Mouse (Mus musculus) spleen, postnatal 36 days (tissue): Measurements from ENCODE around the gene Sars.
A peak's percentile ranks its signal among the peaks of the same experiment; 100 is the strongest.

Source experiments
- DNase-seq, 2 experiments: peaks; one replicate each; pipeline ENCODE4 v3.0.0; 2022; ENCODE audit warnings: low spot score in 2 of 2, mixed read lengths in 1 of 2

Sars gene

GRCm38 (mm10) chr3:108444698-108445365 lies at the start of gene Sars:
Gene Sars (minus strand): TSS chr3:108445209.
- DNase-seq = peak; percentile 92 to 93

- no peak for DNase-seq
Observed at GRCm38 (mm10) chr3:108489968-108490367, 45.0 kb upstream of the Sars start.

GRCm38 (mm10) chr3:108484749-108485148 lies 39.7 kb upstream of the Sars start:
- no peak for DNase-seq

GRCm38 (mm10) chr3:108478800-108479199 lies 33.8 kb upstream of the Sars start:
- no peak for DNase-seq

- no peak for DNase-seq
Observed at GRCm38 (mm10) chr3:108476761-108477619, 32.0 kb upstream of the Sars start.

- no peak for DNase-seq
Observed at GRCm38 (mm10) chr3:108475496-108475895, 30.5 kb upstream of the Sars start.

- no peak for DNase-seq
Observed at GRCm38 (mm10) chr3:108474969-108475368, 30.0 kb upstream of the Sars start.

GRCm38 (mm10) chr3:108467760-108468159 lies 22.8 kb upstream of the Sars start:
- DNase-seq = no peak

GRCm38 (mm10) chr3:108466425-108466824 lies 21.4 kb upstream of the Sars start:
- DNase-seq = peak; percentile 28 to 35

- peak; percentile 64 to 67 for DNase-seq
Observed at GRCm38 (mm10) chr3:108458866-108459265, 13.9 kb upstream of the Sars start.

- DNase-seq = peak in 1 of 2 experiments; percentile 8
Observed at GRCm38 (mm10) chr3:108458380-108458779, 13.4 kb upstream of the Sars start.

- no peak for DNase-seq
Observed at GRCm38 (mm10) chr3:108454172-108454571, 9.2 kb upstream of the Sars start.

GRCm38 (mm10) chr3:108451969-108452368 lies 7.0 kb upstream of the Sars start:
- DNase-seq = no peak

- no peak for DNase-seq
Observed at GRCm38 (mm10) chr3:108445366-108445705, 327 bp upstream of the Sars start.

GRCm38 (mm10) chr3:108444029-108444428 lies 980 bp downstream of the Sars start:
- peak; percentile 57 to 60 for DNase-seq

- no peak for DNase-seq
Observed at GRCm38 (mm10) chr3:108436380-108436714, 8.7 kb downstream of the Sars start.

GRCm38 (mm10) chr3:108435701-108436379 lies 9.2 kb downstream of the Sars start:
- DNase-seq = no peak

GRCm38 (mm10) chr3:108433881-108434495 lies 11.0 kb downstream of the Sars start:
- no peak for DNase-seq

- no peak for DNase-seq
Observed at GRCm38 (mm10) chr3:108433188-108433880, 11.7 kb downstream of the Sars start.

GRCm38 (mm10) chr3:108432542-108433187 lies 12.3 kb downstream of the Sars start:
- DNase-seq = no peak

GRCm38 (mm10) chr3:108425624-108426018 lies 19.4 kb downstream of the Sars start:
- DNase-seq = no peak
